Mouse (Mus musculus) CH12.LX (cell line): ENCODE data around the gene Cdc123. TPM values are rescaled to one million over a fixed set of nuclear protein-coding genes. Genes with fewer than 3 reads are reported as not detected.
A peak's percentile ranks its signal among the peaks of the same experiment; 100 is the strongest.

ENCODE experiments used
- DNase-seq: peaks from one replicate; pipeline ENCODE4 v3.0.0-alpha.2; 2013; ENCODE audit errors: extremely low read depth
- H3K27ac ChIP-seq: 2 replicates; pipeline ENCODE4 v1.5.1; 2012; ENCODE audit warnings: low read depth, mild to moderate bottlenecking, control low read depth, moderate library complexity; ENCODE audit not compliant: insufficient read depth
- H3K27me3 ChIP-seq: replicated peaks from 2 replicates; pipeline ENCODE3; 2012; ENCODE audit warnings: inconsistent platforms
- H3K36me3 ChIP-seq, 2 experiments: replicated peaks in 1 of 2; 2 replicates each; pipeline versions ENCODE3 to v1.6.1; 2012; ENCODE audit warnings: inconsistent platforms in 1 of 2, low read length in 1 of 2, mild to moderate bottlenecking in 1 of 2, mixed read lengths in 1 of 2, moderate library complexity in 1 of 2; ENCODE audit not compliant: control insufficient read depth in 1 of 2, insufficient read depth in 1 of 2
- H3K4me1 ChIP-seq, 2 experiments: 2 replicates each; pipeline ENCODE4 v1.6.1; 2012; ENCODE audit warnings: inconsistent platforms in 1 of 2, moderate library complexity in 1 of 2; ENCODE audit not compliant: insufficient read depth in 2 of 2, control insufficient read depth in 1 of 2
- H3K4me2 ChIP-seq: 2 replicates; pipeline ENCODE4 v1.6.1; 2012; ENCODE audit warnings: low read depth, mild to moderate bottlenecking, control low read depth; ENCODE audit not compliant: poor library complexity, insufficient read depth, severe bottlenecking
- H3K4me3 ChIP-seq, 3 experiments: fragments of 150-350 bp in 1 of 3; sonication (generic) in 1 of 3; replicated peaks in 1 of 3; 2 replicates each; pipeline versions ENCODE3 to v1.5.1; 2011 to 2012; ENCODE audit warnings: low read depth in 2 of 3, low read length in 2 of 3, mild to moderate bottlenecking in 2 of 3, moderate library complexity in 2 of 3, control low read depth in 1 of 3, improper control_type of control experiment in 1 of 3, inconsistent platforms in 1 of 3, mixed read lengths in 1 of 3; ENCODE audit not compliant: poor library complexity in 1 of 3
- H3K79me2 ChIP-seq: replicated peaks from 2 replicates; pipeline ENCODE4 v1.6.1; 2012; ENCODE audit warnings: mild to moderate bottlenecking, moderate library complexity; ENCODE audit not compliant: control insufficient read depth, poor library complexity, insufficient read depth, severe bottlenecking; ENCODE audit errors: extremely low read depth
- H3K9ac ChIP-seq: 2 replicates; pipeline ENCODE4 v1.6.1; 2012; ENCODE audit warnings: low read depth, mild to moderate bottlenecking, control low read depth, moderate library complexity; ENCODE audit not compliant: insufficient read depth
- H3K9me3 ChIP-seq: replicated peaks from 2 replicates; pipeline ENCODE3; 2012; ENCODE audit warnings: low read length, inconsistent platforms, mixed read lengths
- BHLHE40 ChIP-seq: IDR thresholded peaks from 2 replicates; pipeline ENCODE4 v1.6.1; 2011; ENCODE audit warnings: mild to moderate bottlenecking, low read depth, low read length, improper control_type of control experiment
- ELF1 ChIP-seq: IDR thresholded peaks from 2 replicates; pipeline ENCODE4 v1.6.1; 2014; ENCODE audit warnings: low read depth, mild to moderate bottlenecking, inconsistent platforms, low read length, improper control_type of control experiment
- EP300 ChIP-seq: IDR thresholded peaks from 2 replicates; pipeline ENCODE4 v1.6.1; 2011; ENCODE audit warnings: low read length, improper control_type of control experiment
- HCFC1 ChIP-seq: IDR thresholded peaks from 2 replicates; pipeline ENCODE4 v1.6.1; 2012; ENCODE audit warnings: low read depth, mild to moderate bottlenecking, inconsistent platforms, low read length, improper control_type of control experiment
- JUN ChIP-seq: IDR thresholded peaks from 2 replicates; pipeline ENCODE4 v1.6.1; 2011; ENCODE audit warnings: low read depth, mild to moderate bottlenecking, low read length, improper control_type of control experiment, moderate library complexity; ENCODE audit not compliant: insufficient read depth
- JUND ChIP-seq: conservative IDR thresholded peaks from 2 replicates; pipeline ENCODE4 v1.6.1; 2011; ENCODE audit warnings: low read depth, low read length, improper control_type of control experiment
- KAT2A ChIP-seq: IDR thresholded peaks from 2 replicates; pipeline ENCODE4 v1.6.1; 2012; ENCODE audit warnings: low read length, improper control_type of control experiment, inconsistent platforms; ENCODE audit not compliant: insufficient replicate concordance
- MAFK ChIP-seq: IDR thresholded peaks from 2 replicates; pipeline ENCODE4 v1.6.1; 2011; ENCODE audit warnings: low read length, improper control_type of control experiment; ENCODE audit not compliant: insufficient replicate concordance
- MAX ChIP-seq: IDR thresholded peaks from 2 replicates; pipeline ENCODE4 v1.6.1; 2011; ENCODE audit warnings: low read length, improper control_type of control experiment
- MEF2A ChIP-seq: IDR thresholded peaks from 2 replicates; pipeline ENCODE4 v1.6.1; 2014; ENCODE audit warnings: low read depth, mild to moderate bottlenecking, inconsistent platforms, low read length, improper control_type of control experiment, borderline replicate concordance
- MXI1 ChIP-seq: IDR thresholded peaks from 2 replicates; pipeline ENCODE4 v1.6.1; 2011; ENCODE audit warnings: mild to moderate bottlenecking, low read depth, low read length, improper control_type of control experiment
- NRF1 ChIP-seq: IDR thresholded peaks from 2 replicates; pipeline ENCODE4 v1.6.1; 2014; ENCODE audit warnings: low read depth, mild to moderate bottlenecking, inconsistent platforms, low read length, improper control_type of control experiment, moderate library complexity
- PAX5 ChIP-seq: IDR thresholded peaks from 2 replicates; pipeline ENCODE4 v1.6.1; 2012; ENCODE audit warnings: low read length, inconsistent platforms, mixed read lengths
- POLR2A ChIP-seq: IDR thresholded peaks from 2 replicates; pipeline ENCODE4 v1.6.1; 2011; ENCODE audit warnings: low read depth, mild to moderate bottlenecking, improper control_type of control experiment, low read length
- RCOR1 ChIP-seq: conservative IDR thresholded peaks from 2 replicates; pipeline ENCODE4 v1.6.1; 2012; ENCODE audit warnings: low read depth, mild to moderate bottlenecking, inconsistent platforms, low read length, improper control_type of control experiment
- TCF12 ChIP-seq: IDR thresholded peaks from 2 replicates; pipeline ENCODE4 v1.6.1; 2014; ENCODE audit warnings: low read depth, mild to moderate bottlenecking, inconsistent platforms, low read length, improper control_type of control experiment
- UBTF ChIP-seq: IDR thresholded peaks from 2 replicates; pipeline ENCODE4 v1.6.1; 2012; ENCODE audit warnings: low read depth, mild to moderate bottlenecking, inconsistent platforms, low read length, improper control_type of control experiment, moderate library complexity
- USF1 ChIP-seq: IDR thresholded peaks from 2 replicates; pipeline ENCODE4 v1.6.1; 2014; ENCODE audit warnings: low read depth, mild to moderate bottlenecking, inconsistent platforms, low read length, improper control_type of control experiment
- ZC3H11A ChIP-seq: IDR thresholded peaks from 2 replicates; pipeline ENCODE4 v1.6.1; 2012; ENCODE audit warnings: low read depth, mild to moderate bottlenecking, inconsistent platforms, low read length, improper control_type of control experiment
- dilution Hi-C: fragments of 300-500 bp; cut with MboI; formaldehyde crosslinking; loops from 2 replicates; pipeline ENCODE4 v1.14.3; 2020; ENCODE audit warnings: low sequenced_read_pairs; ENCODE audit not compliant: extremely low pct_unique_long_range_greater_than_20kb, extremely low pct_ligation_motif_present
- in situ Hi-C: fragments of 300-500 bp; cut with MboI; formaldehyde crosslinking; loops from 3 replicates; pipeline ENCODE4 v1.14.3; 2019; ENCODE audit warnings: low sequenced_read_pairs, low pct_ligation_motif_present, low pct_unique_long_range_greater_than_20kb, mixed read lengths
- polyA plus RNA-seq: library from polyadenylated mRNA; unstranded; fragments of >175 nt; gene quantifications from 2 replicates; pipeline ENCODE4 v1.2.1, GENCODE M21; 2012; ENCODE audit warnings: low read depth; ENCODE audit not compliant: insufficient read length
- total RNA-seq, 2 experiments: library from RNA; depleted of rRNA; stranded (reverse); fragments of 300-350 nt in 1 of 2; fragments of >200 nt in 1 of 2; gene quantifications; 2 replicates each; pipeline ENCODE4 v1.2.3; 2012 to 2014

The Cdc123 gene
- total and polyA plus RNA-seq, 3 experiments, result 164 to 291 (median 215) TPM

GRCm38 (mm10) chr2:5894296-5894695 lies 49.3 kb upstream of the Cdc123 start:
- Histone ChIP-seq H3K9me3 (no peaks in the 10 kb centered on the region), H3K79me2 (peaks cover 23% of the 10 kb centered on the region), H3K27me3 (no peaks in the 10 kb centered on the region), H3K36me3 (peaks cover 16 to 31% of the 10 kb centered on the region in 2 experiments), H3K9ac (peak overlapping the region; percentile 97), H3K27ac (no peak overlapping the region), H3K4me1 (peaks cover 3 to 15% of the 10 kb centered on the region in 2 experiments; a peak in 2 of 4 replicates), H3K4me2 (peak overlapping the region; percentile 95), H3K4me3 (peak overlapping the region; percentile 70 to 93 (median 90))
- peak; percentile 37 for DNase-seq
- TF ChIP-seq UBTF, result no peak
- no peak for TF ChIP-seq HCFC1
- no peak for TF ChIP-seq USF1
- TF ChIP-seq POLR2A, result no peak
- TF ChIP-seq NRF1, result no peak
- no peak for TF ChIP-seq JUN
- no peak for TF ChIP-seq JUND
- no peak for TF ChIP-seq MEF2A
- no peak for TF ChIP-seq MAFK
- TF ChIP-seq MAX, result no peak
- in situ Hi-C loops, result no loop called here
- dilution Hi-C loops, result no loop called here

GRCm38 (mm10) chr2:5889412-5889811 lies 44.4 kb upstream of the Cdc123 start:
- no peak for DNase-seq
- H3K79me2 ChIP-seq, result peaks cover 23% of the 10 kb centered on the region
- H3K4me2 ChIP-seq, result no peak overlapping the region
- in situ Hi-C loops (no loop called here), dilution Hi-C loops (no loop called here)
- peaks cover 49 to 73% of the 10 kb centered on the region in 2 experiments for H3K36me3 ChIP-seq
- no peaks in the 10 kb centered on the region for H3K9me3 ChIP-seq
- peaks cover 3 to 18% of the 10 kb centered on the region in 2 experiments; a peak in 2 of 4 replicates for H3K4me1 ChIP-seq
- no peak overlapping the region for H3K27ac ChIP-seq
- no peak overlapping the region for H3K9ac ChIP-seq
- TF ChIP-seq ELF1, result no peak
- TF ChIP-seq PAX5, result no peak
- TF ChIP-seq ZC3H11A, result no peak
- TF ChIP-seq MAFK, result no peak
- TF ChIP-seq EP300, result no peak
- no peak for TF ChIP-seq RCOR1
- no peak for TF ChIP-seq MAX
- TF ChIP-seq TCF12, result no peak
- TF ChIP-seq MXI1, result no peak
- no peak for TF ChIP-seq MEF2A
- no peak for TF ChIP-seq NRF1
- TF ChIP-seq BHLHE40, result no peak
- TF ChIP-seq HCFC1, result no peak
- TF ChIP-seq KAT2A, result no peak
- H3K27me3 ChIP-seq, result no peaks in the 10 kb centered on the region
- H3K4me3 ChIP-seq, result no peak overlapping the region
